Mouse (Mus musculus) adrenal gland, postnatal 10 days (tissue): ENCODE data around the gene Ttk. TPM values are rescaled to one million over a fixed set of nuclear protein-coding genes. Genes with fewer than 3 reads are reported as not detected.

Experiments used
- DNase-seq: peaks from one replicate; pipeline ENCODE4 v3.0.0; 2021; ENCODE audit warnings: mixed read lengths
- total RNA-seq, 2 experiments: library from RNA; stranded (reverse); gene quantifications; 2 replicates each; pipeline ENCODE4 v1.2.3; 2021

Gene Ttk
- total RNA-seq, 2 experiments from 2014 or later, result 8.1 to 8.8 TPM

GRCm38 (mm10) chr9:83893767-83894330 lies 59.4 kb downstream of the Ttk start:
- DNase-seq, result peak; percentile 20

DNA sequence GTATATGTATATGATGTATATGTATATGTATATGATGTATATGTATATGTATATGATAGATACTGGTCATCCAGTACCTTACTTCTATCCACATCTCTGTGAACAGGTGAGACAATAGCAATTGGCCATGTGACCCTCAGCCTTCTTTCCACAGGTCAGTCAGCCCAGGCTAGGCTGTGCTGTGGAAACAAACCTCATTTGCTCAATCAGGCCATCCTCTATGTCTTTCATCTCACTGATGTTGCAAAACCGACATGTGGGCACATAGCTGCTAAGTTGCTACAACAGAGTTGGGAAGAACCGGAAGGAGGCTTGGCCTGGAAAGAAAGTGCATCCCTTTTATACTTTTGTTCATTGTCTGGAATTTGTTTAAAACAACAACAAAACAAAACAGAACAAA lies 67.6 kb downstream of the Ttk start:
- DNase-seq, result no peak

DNA sequence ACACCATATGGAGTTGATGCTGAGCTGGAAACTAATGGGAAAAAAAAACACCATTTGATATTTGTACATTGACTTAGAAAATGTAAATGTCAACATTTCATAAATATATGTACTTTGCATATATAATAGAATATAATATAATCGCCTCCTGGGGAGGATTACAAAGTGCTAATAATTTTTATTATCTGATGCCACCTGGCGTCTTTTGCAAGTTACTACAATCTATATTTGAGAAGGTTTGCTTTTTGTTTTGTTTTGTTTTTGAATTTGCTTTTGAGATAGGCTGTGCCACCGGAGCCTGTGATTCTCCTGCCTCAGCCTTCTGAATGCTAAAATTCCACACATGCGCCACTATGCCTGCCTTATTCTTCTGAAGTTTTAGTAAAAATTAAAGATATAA lies 71.3 kb downstream of the Ttk start:
- no peak for DNase-seq

- no peak for DNase-seq
Observed at GRCm38 (mm10) chr9:83907017-83907416, 72.5 kb downstream of the Ttk start.

GRCm38 (mm10) chr9:83909836-83910235 lies 75.3 kb downstream of the Ttk start:
- DNase-seq, result no peak

GRCm38 (mm10) chr9:83910926-83911325 lies 76.4 kb downstream of the Ttk start:
- DNase-seq, result no peak

Other genes starting within 250 kb of the Ttk start
- 1 to 10 TPM; 1.8 to 2.2 TPM for gene Elovl4, start 28.4 kb upstream of the Ttk start, total RNA-seq
- 100 to 1,000 TPM; 208 to 221 TPM for gene Bckdhb, start 90.5 kb downstream of the Ttk start, total RNA-seq